Mouse (Mus musculus): ENCODE results near the gene Zfp280d. TPM values are rescaled to one million over a fixed set of nuclear protein-coding genes. Genes with fewer than 3 reads are reported as not detected.

Zfp280d gene
- total RNA-seq, 1 experiment = 53.5 TPM

DNA sequence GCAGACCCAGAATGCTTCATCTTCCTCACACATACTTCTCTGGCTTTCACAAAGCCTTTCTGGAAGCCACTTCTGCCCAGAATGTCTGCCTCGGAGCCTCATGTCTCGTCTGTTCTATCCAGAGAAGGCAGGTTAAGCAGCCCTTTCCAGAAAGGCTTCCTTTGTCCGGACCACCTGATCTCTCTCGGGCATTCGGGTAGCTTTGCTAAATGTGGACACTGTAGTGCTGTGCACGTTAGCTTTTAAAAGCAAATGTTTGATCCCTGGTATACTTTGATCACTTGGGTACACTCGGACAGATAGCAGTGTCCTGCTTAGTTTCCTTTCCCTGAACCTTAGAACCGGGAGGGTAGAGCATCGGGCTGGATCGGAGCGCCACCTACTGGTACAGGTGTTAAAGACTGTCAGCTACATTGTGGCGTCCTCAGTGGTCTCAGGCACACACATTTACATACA, 133.5 kb downstream of the Zfp280d start:
- Histone ChIP-seq H3K4me1 (ENCODE audit: control insufficient read depth in 2 of 2, insufficient read depth in 2 of 2, low read length in 2 of 2, poor library complexity in 1 of 2) (peaks cover 0 to 3% of the 10 kb centered on the region in 2 experiments; a peak in 1 of 4 replicates), H3K27ac (ENCODE audit: insufficient read depth, low read depth, low read length, poor library complexity, severe bottlenecking) (no peak overlapping the region), H3K4me3 (ENCODE audit: insufficient read depth in 1 of 2, low read depth in 1 of 2, low read length in 2 of 2, poor library complexity in 1 of 2, severe bottlenecking in 1 of 2) (peak overlapping the region in 1 of 2 experiments; percentile 49; a peak in 1 of 4 replicates), H3K36me3 (ENCODE audit: control insufficient read depth, insufficient read depth, low read length, poor library complexity, severe bottlenecking) (no peaks in the 10 kb centered on the region), H3K9ac (ENCODE audit: insufficient read depth, low read depth, low read length, poor library complexity, severe bottlenecking) (no peak overlapping the region; the same call in 1 of the 2 replicates), H3K9me3 (ENCODE audit: control insufficient read depth, insufficient read depth, low read depth, low read length) (no peaks in the 10 kb centered on the region)
- DNase-seq (ENCODE audit: low read depth, low spot score) = peak; percentile 83
- in situ Hi-C loops (cut with MboI; ENCODE audit: low sequenced_read_pairs in 2 of 2, unreplicated experiment in 2 of 2) = no loop called here
- TF ChIP-seq ZC3H11A (IDR thresholded peaks at IDR 0.05; ENCODE audit: borderline replicate concordance, low read depth, low read length) (peak; percentile 49; the same call in 1 of the 2 replicates), ZNF384 (IDR thresholded peaks at IDR 0.05; ENCODE audit: low read depth, low read length) (no peak)

- no peak for DNase-seq (ENCODE audit: low read depth, low spot score)
- H3K9ac ChIP-seq (ENCODE audit: insufficient read depth, low read depth, low read length, poor library complexity, severe bottlenecking) = no peak overlapping the region
- TF ChIP-seq HCFC1 (IDR thresholded peaks at IDR 0.05; ENCODE audit: borderline replicate concordance, insufficient read depth, low read length) = no peak
- TF ChIP-seq ZNF384 (IDR thresholded peaks at IDR 0.05; ENCODE audit: low read depth, low read length) = no peak
- no peak for TF ChIP-seq ZC3H11A (IDR thresholded peaks at IDR 0.05; ENCODE audit: borderline replicate concordance, low read depth, low read length)
- no peak for TF ChIP-seq CHD2 (IDR thresholded peaks at IDR 0.05; ENCODE audit: low read depth, low read length)
- no peak overlapping the region for H3K4me3 ChIP-seq (ENCODE audit: insufficient read depth in 1 of 2, low read depth in 1 of 2, low read length in 2 of 2, poor library complexity in 1 of 2, severe bottlenecking in 1 of 2)
- no peaks in the 10 kb centered on the region for H3K9me3 ChIP-seq (ENCODE audit: control insufficient read depth, insufficient read depth, low read depth, low read length)
- H3K4me1 ChIP-seq (ENCODE audit: control insufficient read depth in 2 of 2, insufficient read depth in 2 of 2, low read length in 2 of 2, poor library complexity in 1 of 2) = peaks cover 0 to 3% of the 10 kb centered on the region in 2 experiments; a peak in 1 of 4 replicates
- no peak overlapping the region for H3K27ac ChIP-seq (ENCODE audit: insufficient read depth, low read depth, low read length, poor library complexity, severe bottlenecking)
- in situ Hi-C loops (cut with MboI; ENCODE audit: low sequenced_read_pairs in 2 of 2, unreplicated experiment in 2 of 2) = no loop called here
- no peaks in the 10 kb centered on the region for H3K36me3 ChIP-seq (ENCODE audit: control insufficient read depth, insufficient read depth, low read length, poor library complexity, severe bottlenecking)
Observed at GRCm38 (mm10) chr9:72409381-72410225, 134.9 kb downstream of the Zfp280d start.

- no peaks in the 10 kb centered on the region for H3K36me3 ChIP-seq (ENCODE audit: control insufficient read depth, insufficient read depth, low read length, poor library complexity, severe bottlenecking)
- no peak overlapping the region for H3K27ac ChIP-seq (ENCODE audit: insufficient read depth, low read depth, low read length, poor library complexity, severe bottlenecking)
- TF ChIP-seq CHD2 (IDR thresholded peaks at IDR 0.05; ENCODE audit: low read depth, low read length) (no peak), HCFC1 (IDR thresholded peaks at IDR 0.05; ENCODE audit: borderline replicate concordance, insufficient read depth, low read length) (no peak), MAFK (IDR thresholded peaks at IDR 0.05; ENCODE audit: insufficient read depth, low read depth, low read length) (no peak), ZC3H11A (IDR thresholded peaks at IDR 0.05; ENCODE audit: borderline replicate concordance, low read depth, low read length) (no peak), ZNF384 (IDR thresholded peaks at IDR 0.05; ENCODE audit: low read depth, low read length) (no peak)
- H3K4me3 ChIP-seq (ENCODE audit: insufficient read depth in 1 of 2, low read depth in 1 of 2, low read length in 2 of 2, poor library complexity in 1 of 2, severe bottlenecking in 1 of 2) = no peak overlapping the region
- in situ Hi-C loops (cut with MboI; ENCODE audit: low sequenced_read_pairs in 2 of 2, unreplicated experiment in 2 of 2) = no loop called here
- H3K9me3 ChIP-seq (ENCODE audit: control insufficient read depth, insufficient read depth, low read depth, low read length) = no peaks in the 10 kb centered on the region
- H3K9ac ChIP-seq (ENCODE audit: insufficient read depth, low read depth, low read length, poor library complexity, severe bottlenecking) = no peak overlapping the region
- DNase-seq (ENCODE audit: low read depth, low spot score) = no peak
- peaks cover 0 to 3% of the 10 kb centered on the region in 2 experiments; a peak in 1 of 4 replicates for H3K4me1 ChIP-seq (ENCODE audit: control insufficient read depth in 2 of 2, insufficient read depth in 2 of 2, low read length in 2 of 2, poor library complexity in 1 of 2)
Observed at GRCm38 (mm10) chr9:72411746-72412145, 137.1 kb downstream of the Zfp280d start.

Other genes starting within 250 kb of the Zfp280d start
- 17.3 and 18.2 TPM in 2 replicates for gene Tcf12, start 163.0 kb upstream of the Zfp280d start, total RNA-seq (2012; rRNA removed)
- 7.4 and 8.1 TPM in 2 replicates for gene Mns1, start 163.2 kb downstream of the Zfp280d start, total RNA-seq (2012; rRNA removed)
- 24.9 and 41.5 TPM in 2 replicates for gene Tex9, start 217.4 kb downstream of the Zfp280d start, total RNA-seq (2012; rRNA removed)